Mouse (Mus musculus): ENCODE measurements around the gene Lnx2.

DNA sequence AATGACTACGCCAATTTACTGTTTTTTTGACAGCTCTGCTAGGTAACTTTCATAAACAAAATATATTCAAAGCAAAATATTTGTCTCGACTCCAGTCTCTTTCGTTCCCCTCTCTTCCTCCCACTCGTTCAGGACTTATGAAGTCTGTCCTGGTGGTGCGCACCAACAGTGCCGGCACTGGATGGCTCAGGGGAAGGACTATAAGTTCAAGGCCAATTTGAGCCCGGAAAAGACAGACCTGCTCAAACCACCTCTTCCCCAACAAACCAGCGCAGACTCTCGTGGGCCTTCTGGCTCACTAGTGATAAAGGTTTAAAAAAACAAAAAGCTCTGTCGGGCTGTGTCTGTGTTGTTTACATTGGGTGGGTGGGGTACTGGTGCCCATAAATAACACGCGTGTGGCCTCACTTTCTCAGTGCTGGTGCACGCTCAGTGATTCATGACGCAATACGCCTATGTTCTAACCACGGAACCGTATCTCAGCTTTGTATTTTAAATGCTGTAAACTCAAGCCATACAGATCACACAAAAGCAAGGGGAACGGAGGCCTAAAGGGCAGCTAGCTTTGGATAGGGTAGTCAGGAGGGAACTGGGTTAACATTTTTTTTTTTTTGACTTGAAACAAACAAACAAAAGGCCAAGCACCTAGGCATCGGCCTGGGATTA lies 26.7 kb downstream of the Lnx2 start:
- TF ChIP-seq CTCF (IDR thresholded peaks at IDR 0.05; ENCODE audit: insufficient read depth, low read length) (no peak), POLR2A (IDR thresholded peaks at IDR 0.05; ENCODE audit: borderline replicate concordance, extremely low read depth, low read depth, low read length) (no peak)
